Mouse (Mus musculus) spleen, adult 2 months (tissue): ENCODE measurements around the gene Akap3. TPM values are rescaled to one million over a fixed set of nuclear protein-coding genes. Genes with fewer than 3 reads are reported as not detected.
A peak's percentile ranks its signal among the peaks of the same experiment; 100 is the strongest.

Experiments
- DNase-seq, 2 experiments: peaks; one replicate each; pipeline versions ENCODE4 v3.0.0 to v3.0.0-alpha.2; 2012 to 2021; ENCODE audit warnings: low spot score in 2 of 2, low read depth in 1 of 2
- H3K27ac ChIP-seq: fragments of 200-500 bp; 2 replicates; pipeline ENCODE4 v1.5.1; 2012; ENCODE audit warnings: low read length, inconsistent platforms; ENCODE audit not compliant: insufficient read depth
- H3K27me3 ChIP-seq: fragments of 200-500 bp; 2 replicates; pipeline ENCODE4 v1.6.1; 2012; ENCODE audit warnings: mild to moderate bottlenecking, moderate library complexity, low read length, inconsistent platforms; ENCODE audit not compliant: control insufficient read depth, insufficient read depth
- H3K36me3 ChIP-seq: fragments of 200-500 bp; 2 replicates; pipeline ENCODE4 v1.6.1; 2012; ENCODE audit warnings: mild to moderate bottlenecking, low read length, inconsistent platforms; ENCODE audit not compliant: control insufficient read depth, insufficient read depth
- H3K4me1 ChIP-seq: fragments of 200-500 bp; 2 replicates; pipeline ENCODE4 v1.6.1; 2011; ENCODE audit warnings: inconsistent platforms; ENCODE audit not compliant: control insufficient read depth, insufficient read depth, insufficient read length
- H3K4me3 ChIP-seq: fragments of 200-500 bp; 2 replicates; pipeline ENCODE4 v1.5.1; 2011; ENCODE audit warnings: mild to moderate bottlenecking, inconsistent platforms; ENCODE audit not compliant: insufficient read depth, insufficient read length; ENCODE audit errors: extremely low read depth
- CTCF ChIP-seq: fragments of 200-500 bp; IDR thresholded peaks from 2 replicates; pipeline ENCODE4 v1.5.1; 2011; ENCODE audit warnings: mild to moderate bottlenecking, inconsistent platforms; ENCODE audit not compliant: insufficient read depth, insufficient read length, insufficient replicate concordance; ENCODE audit errors: extremely low read depth
- POLR2A ChIP-seq: fragments of 200-500 bp; IDR thresholded peaks from 2 replicates; pipeline ENCODE4 v1.6.1; 2011; ENCODE audit warnings: low read depth, low read length, inconsistent platforms
- WGBS: fragments of 180-500 bp; shearing (Covaris S2); methylation state at CpG from one replicate; pipeline ENCODE4 v1.1.7; 2018; 5-methylcytosine and 5-hydroxymethylcytosine counted together
- polyA plus RNA-seq: library from polyadenylated mRNA; depleted of rRNA; stranded (reverse); fragments of >200 nt; gene quantifications from 2 replicates; pipeline ENCODE4 v1.2.3, GENCODE M21; 2012; rRNA removed

Gene Akap3
- polyA plus RNA-seq, 1 experiment, result not detected

DNA sequence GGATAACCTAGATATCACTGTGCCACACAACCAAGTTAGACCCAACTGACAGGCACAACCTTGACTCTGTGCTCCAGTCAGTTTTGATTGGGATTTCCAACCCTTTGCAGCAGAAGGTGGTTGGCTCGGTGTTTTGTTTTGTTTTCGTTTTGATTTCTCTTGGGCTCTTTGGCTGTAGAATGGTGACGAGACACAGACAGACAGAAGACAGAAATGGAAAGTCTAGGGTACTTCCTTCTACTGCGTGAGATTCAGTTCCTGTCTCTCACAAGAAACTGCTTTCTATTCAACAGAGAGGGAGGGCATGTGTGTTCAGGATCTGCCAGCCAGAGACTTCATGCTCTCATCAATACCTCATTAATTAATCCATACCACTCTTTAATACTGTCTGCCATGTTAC is 57.8 kb downstream of the Akap3 start:
- 10% methylated on average over 4 of the region's 4 CpGs for WGBS
- H3K27me3 ChIP-seq, result no peaks in the 10 kb centered on the region

DNA sequence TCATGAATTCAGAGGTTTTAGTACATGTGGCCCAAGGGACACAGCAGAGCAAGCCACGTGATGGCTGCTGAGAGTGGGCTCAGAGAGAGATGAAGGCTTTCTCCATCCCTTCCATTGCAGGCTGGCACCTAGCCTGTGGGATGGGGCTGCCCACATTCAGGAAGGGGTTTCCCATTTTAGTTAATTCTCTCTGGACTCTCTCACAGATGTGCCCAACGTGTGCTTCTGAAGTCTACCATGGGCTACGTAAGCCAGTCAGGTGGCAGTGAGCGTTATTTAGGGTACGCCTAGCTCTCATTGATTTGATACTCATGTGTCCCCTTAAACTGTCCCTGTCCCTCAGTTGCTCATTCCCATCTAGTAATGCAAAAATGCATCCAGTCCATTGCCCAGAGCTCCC is 62.0 kb downstream of the Akap3 start:
- 82% methylated on average over 5 of the region's 5 CpGs for WGBS

More for the DNA sequence above, 57.8 kb downstream of the Akap3 start:
- TF ChIP-seq CTCF, result no peak
- no peak for TF ChIP-seq POLR2A
- peak in 1 of 2 experiments; percentile 7 for DNase-seq
- Histone ChIP-seq H3K4me3 (peak overlapping the region; percentile 32; the same call in 1 of the 2 replicates), H3K36me3 (no peaks in the 10 kb centered on the region), H3K27ac (peak overlapping the region; percentile 58; the same call in 1 of the 2 replicates), H3K4me1 (peaks cover 5% of the 10 kb centered on the region; the same call in 1 of the 2 replicates)

DNA sequence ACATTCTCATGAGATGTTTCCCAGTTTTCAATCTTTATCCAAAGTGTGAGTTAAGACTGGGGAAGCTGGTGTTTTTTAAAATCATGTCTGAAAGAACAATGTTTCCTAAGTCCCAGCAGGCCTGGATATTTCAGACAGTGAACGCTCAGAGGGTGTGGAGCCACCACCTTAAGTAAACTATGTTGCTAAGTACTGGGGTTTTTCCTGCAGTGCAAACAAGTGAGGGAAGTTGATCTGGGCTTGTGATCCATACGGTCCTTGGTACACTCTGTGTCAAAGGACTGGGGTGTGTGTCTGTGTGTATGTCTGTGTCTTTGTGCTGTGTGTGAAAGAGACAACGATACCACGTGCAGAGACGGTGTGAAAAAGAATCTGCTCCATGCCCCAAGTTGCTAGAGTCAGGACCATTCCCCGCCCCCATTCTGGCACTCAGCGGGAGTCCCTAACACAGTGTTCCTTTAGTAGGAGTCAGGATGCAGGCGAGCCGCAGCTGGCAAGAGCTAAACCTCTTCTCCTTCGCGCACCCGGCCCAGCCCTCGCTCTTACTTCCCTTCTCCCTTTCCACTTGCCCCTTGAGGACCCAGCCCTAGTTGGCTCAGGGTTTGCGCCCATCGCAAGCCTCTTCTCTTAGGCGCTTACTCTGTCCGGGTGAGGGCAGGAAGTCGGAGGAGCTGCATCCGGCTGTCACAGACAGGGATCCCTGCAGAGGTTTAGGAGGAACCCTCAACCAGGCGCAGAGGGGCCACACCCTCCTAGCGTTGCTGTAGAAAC is 68.4 kb downstream of the Akap3 start, which contains the start of gene Dyrk4:
Gene Dyrk4, minus strand, starts transcription at position 729 of the 771 bp plus-strand sequence.
- TF ChIP-seq CTCF, result no peak
- TF ChIP-seq POLR2A, result no peak
- 39% methylated on average over 21 of the region's 21 CpGs for WGBS
- H3K4me3 ChIP-seq, result no peak within 1 kb of the TSS
- no peaks in the 10 kb centered on the region for H3K27me3 ChIP-seq
- H3K4me1 ChIP-seq, result no peaks in the 10 kb centered on the region
- H3K36me3 ChIP-seq, result no peaks in the 10 kb centered on the region
- H3K27ac ChIP-seq, result no peak within 1 kb of the TSS
- DNase-seq, result no peak

More for the DNA sequence above, 62.0 kb downstream of the Akap3 start:
- Histone ChIP-seq H3K36me3 (no peaks in the 10 kb centered on the region), H3K4me3 (no peak overlapping the region), H3K27ac (no peak overlapping the region; the same call in 1 of the 2 replicates), H3K27me3 (no peaks in the 10 kb centered on the region), H3K4me1 (peaks cover 5% of the 10 kb centered on the region; the same call in 1 of the 2 replicates)
- no peak for TF ChIP-seq POLR2A
- no peak for TF ChIP-seq CTCF
- DNase-seq, result no peak

Other genes with a start within 250 kb of the Akap3 start
- gene Kcna1, start 206.7 kb upstream of the Akap3 start, polyA plus RNA-seq, result 0.06 TPM in 2 replicates
- gene Kcna6, start 112.4 kb upstream of the Akap3 start, polyA plus RNA-seq, result 0.05 and 0.16 TPM in 2 replicates
- 34.2 and 35.2 TPM in 2 replicates for gene Ndufa9, start 4.0 kb upstream of the Akap3 start, polyA plus RNA-seq
- 0.20 and 0.25 TPM in 2 replicates for gene Dyrk4, start 68.7 kb downstream of the Akap3 start, polyA plus RNA-seq
- 3.2 and 4.1 TPM in 2 replicates for gene Rad51ap1, start 86.5 kb downstream of the Akap3 start, polyA plus RNA-seq
- gene D6Wsu163e, start 86.9 kb downstream of the Akap3 start, polyA plus RNA-seq, result 3.0 and 4.4 TPM in 2 replicates
- not detected in 2 replicates for gene Fgf6, start 162.5 kb downstream of the Akap3 start, polyA plus RNA-seq
- not detected in 2 replicates for gene Fgf23, start 219.8 kb downstream of the Akap3 start, polyA plus RNA-seq